Mouse (Mus musculus): Measurements from ENCODE around the gene Prkd2. TPM values are rescaled to one million over a fixed set of nuclear protein-coding genes. Genes with fewer than 3 reads are reported as not detected.

Prkd2 gene
- polyA plus RNA-seq, 1 experiment = not detected

DNA sequence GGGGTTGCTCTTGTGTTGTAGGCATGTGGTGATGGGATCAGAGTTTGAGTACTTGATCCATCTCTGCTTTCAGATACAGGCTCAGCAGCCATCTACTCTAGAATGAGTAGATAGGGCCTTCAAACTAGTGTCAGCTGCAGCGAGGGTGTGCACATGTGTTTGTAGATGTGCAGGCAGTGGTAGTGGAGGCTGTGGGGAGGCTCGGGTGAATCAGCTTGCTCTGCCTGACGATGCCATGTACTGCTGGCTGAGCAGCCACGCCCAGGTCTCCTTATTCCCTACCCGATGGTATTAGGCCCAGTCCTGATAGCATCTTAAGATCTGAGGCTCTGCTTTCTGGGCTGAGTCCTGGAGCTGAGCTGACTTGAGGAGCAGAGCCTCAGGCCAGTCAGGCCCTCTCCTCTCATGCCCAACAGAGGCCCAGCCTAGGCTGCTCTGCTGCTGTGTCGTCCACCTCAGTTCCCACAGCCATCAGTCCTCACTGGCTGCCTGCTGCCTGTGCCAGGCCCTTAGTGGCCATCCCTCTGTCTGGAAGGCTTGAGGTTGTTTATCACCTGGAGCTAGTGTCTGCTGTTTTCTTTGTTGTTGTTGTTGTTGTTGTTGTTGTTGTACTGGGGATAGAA, 3.8 kb upstream of the Prkd2 start:
- WGBS = 46% methylated on average over 6 of the region's 6 CpGs
- Histone ChIP-seq H3K27ac (ENCODE audit: insufficient read depth, low read depth, low read length) (no peak overlapping the region), H3K4me1 (ENCODE audit: control insufficient read depth, insufficient read depth, low read length) (peaks cover 35% of the 10 kb centered on the region), H3K4me3 (ENCODE audit: insufficient read depth, low read depth, low read length) (no peak overlapping the region)
- TF ChIP-seq CTCF (IDR thresholded peaks at IDR 0.05; ENCODE audit: insufficient read depth, low read depth, low read length) (no peak), POLR2A (IDR thresholded peaks at IDR 0.05; ENCODE audit: insufficient read depth, low read depth, low read length) (no peak)

GRCm38 (mm10) chr7:16839427-16840108, 3.1 kb upstream of the Prkd2 start:
- Histone ChIP-seq H3K4me1 (ENCODE audit: control insufficient read depth, insufficient read depth, low read length) (peaks cover 39% of the 10 kb centered on the region), H3K4me3 (ENCODE audit: insufficient read depth, low read depth, low read length) (no peak overlapping the region), H3K27ac (ENCODE audit: insufficient read depth, low read depth, low read length) (no peak overlapping the region)
- 91% methylated on average over 12 of the region's 12 CpGs for WGBS
- TF ChIP-seq CTCF (IDR thresholded peaks at IDR 0.05; ENCODE audit: insufficient read depth, low read depth, low read length) (no peak), POLR2A (IDR thresholded peaks at IDR 0.05; ENCODE audit: insufficient read depth, low read depth, low read length) (no peak)

DNA sequence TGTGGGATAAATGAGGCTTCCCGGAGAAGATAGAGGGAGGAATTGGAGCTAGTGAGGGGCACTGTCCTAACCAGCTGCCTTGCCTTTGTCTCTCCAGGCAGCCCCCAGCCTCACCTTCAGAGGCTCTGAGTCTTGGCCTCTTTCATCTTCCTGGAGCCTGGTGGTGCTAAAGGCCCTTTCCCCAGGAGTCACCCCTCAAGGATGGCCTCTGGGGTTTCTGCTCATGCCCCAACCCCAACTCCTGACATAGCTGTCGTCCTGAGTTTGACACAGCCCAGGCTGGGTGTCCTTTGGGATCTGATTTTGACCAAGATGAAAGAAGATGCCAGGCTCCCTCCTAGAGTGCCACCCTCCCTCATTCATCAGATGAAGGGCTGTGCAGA, 2.6 kb upstream of the Prkd2 start:
- H3K4me3 ChIP-seq (ENCODE audit: insufficient read depth, low read depth, low read length) = no peak overlapping the region
- no peak overlapping the region for H3K27ac ChIP-seq (ENCODE audit: insufficient read depth, low read depth, low read length)
- 82% methylated on average over 2 of the region's 2 CpGs for WGBS
- H3K4me1 ChIP-seq (ENCODE audit: control insufficient read depth, insufficient read depth, low read length) = peaks cover 43% of the 10 kb centered on the region
- TF ChIP-seq CTCF (IDR thresholded peaks at IDR 0.05; ENCODE audit: insufficient read depth, low read depth, low read length) = no peak
- no peak for TF ChIP-seq POLR2A (IDR thresholded peaks at IDR 0.05; ENCODE audit: insufficient read depth, low read depth, low read length)

DNA sequence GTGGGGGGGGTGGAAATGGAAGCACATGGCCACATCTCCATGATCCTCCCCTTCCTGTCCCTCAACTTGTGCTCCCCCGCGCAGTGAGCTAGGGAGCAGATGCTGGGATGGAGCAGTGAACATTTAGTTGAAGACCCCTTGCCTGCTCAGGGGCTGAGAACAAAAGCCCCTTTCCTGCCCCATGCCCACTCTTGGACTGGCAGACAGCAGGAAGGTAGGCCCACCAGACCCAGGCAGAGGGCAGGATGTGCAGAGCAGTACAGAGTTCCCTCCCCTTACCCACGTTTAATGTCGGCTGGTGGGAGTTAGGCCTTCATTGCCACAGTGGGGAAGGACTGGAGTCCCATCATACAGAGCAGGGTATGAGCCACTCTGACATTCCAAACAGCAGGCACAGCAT, 1.6 kb upstream of the Prkd2 start:
- H3K4me3 ChIP-seq (ENCODE audit: insufficient read depth, low read depth, low read length) = no peak overlapping the region
- H3K4me1 ChIP-seq (ENCODE audit: control insufficient read depth, insufficient read depth, low read length) = peaks cover 48% of the 10 kb centered on the region
- no peak overlapping the region for H3K27ac ChIP-seq (ENCODE audit: insufficient read depth, low read depth, low read length)
- WGBS = 71% methylated on average over 4 of the region's 4 CpGs
- TF ChIP-seq CTCF (IDR thresholded peaks at IDR 0.05; ENCODE audit: insufficient read depth, low read depth, low read length) (no peak), POLR2A (IDR thresholded peaks at IDR 0.05; ENCODE audit: insufficient read depth, low read depth, low read length) (no peak)

DNA sequence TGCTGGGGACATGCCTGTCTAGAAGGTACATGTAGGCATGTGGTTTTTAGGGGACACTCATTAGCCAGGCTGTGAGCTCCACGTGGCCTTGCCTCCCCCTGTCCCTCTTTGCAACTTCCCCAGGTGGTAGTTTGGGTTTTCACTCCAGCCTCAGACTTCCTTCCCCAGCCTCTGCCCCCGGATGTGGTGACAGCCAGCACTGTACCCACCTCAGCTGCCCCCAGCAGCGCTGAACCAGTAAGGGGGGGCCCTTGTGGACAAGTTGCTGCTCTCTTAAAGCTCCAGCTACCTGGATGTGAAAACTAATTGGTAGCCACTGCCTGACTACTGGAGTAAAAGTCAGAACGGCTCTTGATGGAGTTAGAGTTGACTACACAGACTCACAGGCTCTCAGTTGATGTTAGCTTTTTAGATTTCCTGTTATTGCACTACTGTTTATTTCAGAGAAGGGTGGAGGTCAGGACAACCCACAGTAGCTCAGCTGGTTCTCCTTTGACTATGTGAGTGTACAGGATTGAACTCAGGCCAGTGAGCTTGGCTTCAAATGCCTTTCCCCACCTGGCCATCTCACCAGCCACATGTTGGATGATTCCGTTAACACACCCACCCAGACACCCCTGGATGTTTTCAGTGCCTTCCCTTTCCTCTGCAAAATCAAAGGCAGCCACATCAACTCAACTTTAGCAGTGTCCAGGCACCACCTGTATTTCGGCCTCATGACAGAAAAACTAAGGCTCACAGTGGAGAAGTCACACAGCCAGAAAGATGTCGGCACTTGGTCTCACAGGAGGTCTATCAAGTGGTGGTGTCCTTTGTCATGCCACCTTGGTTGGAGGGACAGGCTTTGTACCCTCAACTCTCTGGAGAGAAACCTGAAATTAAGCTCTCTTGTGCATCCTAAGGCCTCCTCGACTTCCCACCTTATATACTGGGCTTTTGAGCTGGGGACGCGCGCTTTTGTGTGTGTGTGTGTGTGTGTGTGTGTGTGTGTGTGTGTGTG, 841 bp upstream of the Prkd2 start:
- TF ChIP-seq CTCF (IDR thresholded peaks at IDR 0.05; ENCODE audit: insufficient read depth, low read depth, low read length) = no peak
- TF ChIP-seq POLR2A (IDR thresholded peaks at IDR 0.05; ENCODE audit: insufficient read depth, low read depth, low read length) = no peak
- peak overlapping the region; percentile 53 for H3K4me3 ChIP-seq (ENCODE audit: insufficient read depth, low read depth, low read length)
- H3K4me1 ChIP-seq (ENCODE audit: control insufficient read depth, insufficient read depth, low read length) = peaks cover 48% of the 10 kb centered on the region
- peak overlapping the region; percentile 16; the same call in 1 of the 2 replicates for H3K27ac ChIP-seq (ENCODE audit: insufficient read depth, low read depth, low read length)
- 40% methylated on average over 11 of the region's 11 CpGs for WGBS

GRCm38 (mm10) chr7:16843441-16844171, 904 bp downstream of the Prkd2 start:
- 6% methylated on average over 33 of the region's 33 CpGs for WGBS
- H3K27ac ChIP-seq (ENCODE audit: insufficient read depth, low read depth, low read length) = no peak overlapping the region; the same call in 1 of the 2 replicates
- H3K4me3 ChIP-seq (ENCODE audit: insufficient read depth, low read depth, low read length) = peak overlapping the region; percentile 53
- H3K4me1 ChIP-seq (ENCODE audit: control insufficient read depth, insufficient read depth, low read length) = peaks cover 37% of the 10 kb centered on the region
- TF ChIP-seq POLR2A (IDR thresholded peaks at IDR 0.05; ENCODE audit: insufficient read depth, low read depth, low read length) (no peak), CTCF (IDR thresholded peaks at IDR 0.05; ENCODE audit: insufficient read depth, low read depth, low read length) (no peak)

DNA sequence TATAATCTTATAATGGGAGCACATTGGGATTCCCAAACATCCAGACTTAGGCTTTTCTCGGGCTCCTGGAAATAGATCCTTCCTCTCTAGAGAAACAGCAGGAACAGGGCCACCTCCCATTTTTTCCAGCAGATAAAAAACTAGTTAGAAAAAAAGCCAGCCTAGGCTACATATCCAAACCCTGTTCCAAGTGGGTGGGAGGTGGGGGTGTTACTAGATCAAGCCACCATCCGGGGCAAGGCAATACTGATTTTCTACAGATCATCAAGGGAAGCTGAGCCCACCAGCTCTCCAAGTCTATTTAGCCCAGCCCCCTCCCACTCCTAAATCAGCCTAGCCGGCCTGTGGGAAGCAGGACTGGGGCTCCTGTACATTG, 2.0 kb downstream of the Prkd2 start:
- peaks cover 35% of the 10 kb centered on the region for H3K4me1 ChIP-seq (ENCODE audit: control insufficient read depth, insufficient read depth, low read length)
- WGBS = 44% methylated on average over 3 of the region's 3 CpGs
- no peak overlapping the region for H3K4me3 ChIP-seq (ENCODE audit: insufficient read depth, low read depth, low read length)
- H3K27ac ChIP-seq (ENCODE audit: insufficient read depth, low read depth, low read length) = no peak overlapping the region; the same call in 1 of the 2 replicates
- no peak for TF ChIP-seq CTCF (IDR thresholded peaks at IDR 0.05; ENCODE audit: insufficient read depth, low read depth, low read length)
- TF ChIP-seq POLR2A (IDR thresholded peaks at IDR 0.05; ENCODE audit: insufficient read depth, low read depth, low read length) = no peak

DNA sequence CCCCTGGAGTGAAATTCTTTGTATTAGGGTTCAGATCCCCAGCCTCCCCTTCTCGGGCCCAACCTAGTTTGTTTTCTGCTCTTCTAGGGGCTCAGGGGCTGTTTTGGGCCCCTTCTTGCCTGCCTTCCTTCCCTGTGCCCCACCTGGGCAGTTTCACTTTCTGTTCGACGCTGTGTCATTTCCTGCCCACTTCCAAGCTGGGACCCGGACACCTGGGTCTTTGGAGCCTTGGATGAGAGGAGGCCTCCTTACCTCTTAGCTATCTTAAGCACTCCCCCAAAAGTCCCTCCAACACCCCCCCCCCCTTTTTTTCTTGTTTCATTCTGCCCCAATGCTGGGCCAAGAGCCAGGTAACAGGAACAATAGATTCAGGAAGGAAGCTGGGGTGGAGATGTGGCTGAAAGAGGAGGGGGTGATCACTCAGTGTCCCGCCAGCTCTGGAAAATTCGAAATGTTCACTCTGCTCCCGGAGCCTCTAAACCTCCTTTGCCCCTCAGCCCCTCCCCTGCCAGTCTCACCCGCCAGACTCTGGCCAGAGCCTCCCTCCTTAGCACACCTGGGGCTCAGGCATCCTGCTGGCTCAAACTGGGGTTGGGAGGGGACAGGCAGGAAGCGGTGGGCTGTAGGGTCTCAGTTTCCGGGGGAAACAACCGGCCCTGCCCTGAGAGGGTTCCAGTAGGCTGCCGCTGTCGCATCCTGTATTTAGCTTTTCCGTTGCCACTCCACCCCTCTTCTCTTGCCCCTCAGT, 2.5 kb downstream of the Prkd2 start:
- TF ChIP-seq POLR2A (IDR thresholded peaks at IDR 0.05; ENCODE audit: insufficient read depth, low read depth, low read length) (no peak), CTCF (IDR thresholded peaks at IDR 0.05; ENCODE audit: insufficient read depth, low read depth, low read length) (no peak)
- Histone ChIP-seq H3K4me1 (ENCODE audit: control insufficient read depth, insufficient read depth, low read length) (peaks cover 35% of the 10 kb centered on the region), H3K27ac (ENCODE audit: insufficient read depth, low read depth, low read length) (no peak overlapping the region; the same call in 1 of the 2 replicates), H3K4me3 (ENCODE audit: insufficient read depth, low read depth, low read length) (no peak overlapping the region; the same call in 1 of the 2 replicates)
- 61% methylated on average over 14 of the region's 14 CpGs for WGBS
